Mouse (Mus musculus): ENCODE data around the gene Tmem45b. TPM values are rescaled to one million over a fixed set of nuclear protein-coding genes. Genes with fewer than 3 reads are reported as not detected.

Tmem45b gene
- polyA plus RNA-seq, 1 experiment: 471 TPM

DNA sequence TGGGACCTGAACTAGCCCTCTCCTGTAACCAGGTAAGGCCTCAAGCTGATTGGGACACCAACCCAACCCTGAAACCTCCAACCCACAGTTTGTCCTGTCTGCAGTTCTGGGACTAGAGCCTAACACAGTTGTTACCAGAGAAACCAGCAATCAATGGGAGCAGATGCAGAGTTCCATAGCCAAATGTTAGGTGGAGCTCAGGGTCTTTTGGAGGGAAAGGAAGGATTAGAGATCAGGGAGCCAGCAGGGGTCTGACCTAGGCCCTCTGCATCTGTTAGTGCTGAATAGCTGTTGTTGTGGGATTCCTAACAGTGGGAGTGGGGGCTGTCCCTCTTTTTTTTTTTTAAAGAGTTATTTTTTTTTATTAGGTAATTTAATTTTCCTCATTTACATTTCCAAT, 87.6 kb downstream of the Tmem45b start:
- no peak overlapping the region for H3K27ac ChIP-seq (replicated peaks; ENCODE audit: low read depth, low read length)

More for the DNA sequence above, 87.6 kb downstream of the Tmem45b start:
- Histone ChIP-seq H3K4me3 (ENCODE audit: insufficient read depth, low read depth, low read length) (no peak overlapping the region), H3K4me1 (ENCODE audit: control insufficient read depth, insufficient read depth, insufficient read length, low read length) (peaks cover 7% of the 10 kb centered on the region)

Other genes with a start within 250 kb of the Tmem45b start
- 1.7 and 2.3 TPM in 2 replicates for gene Prdm10, start 183.9 kb downstream of the Tmem45b start, polyA plus RNA-seq (2012; ENCODE audit: insufficient read depth, insufficient read length, missing spikeins)
- 4.2 and 6.8 TPM in 2 replicates for gene Nfrkb, start 78.3 kb downstream of the Tmem45b start, polyA plus RNA-seq (2012; ENCODE audit: insufficient read depth, insufficient read length, missing spikeins)